ENCODE assay signal across 10 mouse cellular contexts in the genomic region with DNA sequence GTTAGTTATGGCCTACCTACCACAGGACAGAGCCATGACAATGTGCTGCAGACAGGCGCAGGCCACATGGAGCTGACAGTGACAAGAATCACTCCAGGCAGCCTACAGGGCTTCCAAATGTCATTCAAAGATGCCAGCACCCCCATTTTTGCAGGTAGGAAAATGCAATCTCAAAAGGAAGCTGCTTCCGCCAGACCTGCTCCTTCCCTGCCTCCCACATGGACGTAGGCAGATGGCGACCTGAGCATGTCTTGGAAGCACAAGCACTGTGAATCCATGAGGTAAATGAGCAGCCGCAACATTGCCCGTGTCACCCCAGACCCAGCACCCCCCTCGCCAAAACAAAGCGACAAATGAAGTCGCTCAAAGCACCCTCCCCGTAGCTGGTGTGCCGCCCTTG.
"Had no signal": no experiment of that assay in that cellular context is flagged by ENCODE, and none has a peak within 500 bp of the region (broad histone marks: within the 10 kb centered on the region; RNA-seq: fewer than 3 reads in every experiment).

No protein-coding gene starts in this region.

- H3K9me3 ChIP-seq: limb, embryonic 15.5 days; liver, embryonic 12.5 days; midbrain, embryonic 12.5 days had no signal

- H3K27ac ChIP-seq: limb, embryonic 15.5 days; liver, embryonic 12.5 days; macrophage; midbrain, embryonic 12.5 days had no signal

- H3K4me1 ChIP-seq: limb, embryonic 15.5 days had no signal

- DNase-seq: kidney, adult 8-10 months; kidney, postnatal 10 days; lung, embryonic 14.5 days; lung, postnatal 10 days; right cerebral cortex, postnatal 14 days; thymus, postnatal 36 days had no signal

- H3K4me3 ChIP-seq: limb, embryonic 15.5 days; liver, embryonic 12.5 days; midbrain, embryonic 12.5 days had no signal

- H3K27me3 ChIP-seq: limb, embryonic 15.5 days; liver, embryonic 12.5 days; midbrain, embryonic 12.5 days had no signal
